Mouse (Mus musculus) neural tube, embryonic 14.5 days (tissue): ENCODE data around the gene Ppp1r10. TPM values are rescaled to one million over a fixed set of nuclear protein-coding genes. Genes with fewer than 3 reads are reported as not detected.

Experiments used
- ATAC-seq: fragments of 200-750 bp; cut with Nextera tagmentation; 2 replicates; pipeline ENCODE4 v1.8.0; 2017; ENCODE audit warnings: low read depth, mild to moderate bottlenecking, moderate TSS enrichment, moderate library complexity
- H3K27ac ChIP-seq: fragments of 300-500 bp; sonication (generic); 2 replicates; pipeline ENCODE4 v1.5.1; 2014; ENCODE audit warnings: low read depth, mild to moderate bottlenecking, control low read depth, low read length, moderate library complexity, mixed read lengths
- H3K27me3 ChIP-seq: fragments of 300-500 bp; sonication (generic); 2 replicates; pipeline ENCODE4 v1.6.1; 2014; ENCODE audit warnings: low read length; ENCODE audit not compliant: control insufficient read depth, insufficient read depth
- H3K36me3 ChIP-seq: fragments of 300-500 bp; sonication (generic); 2 replicates; pipeline ENCODE4 v1.6.1; 2014; ENCODE audit warnings: low read length, mixed read lengths; ENCODE audit not compliant: control insufficient read depth, insufficient read depth
- H3K4me1 ChIP-seq: fragments of 300-500 bp; sonication (generic); 2 replicates; pipeline ENCODE4 v1.6.1; 2014; ENCODE audit warnings: low read length; ENCODE audit not compliant: control insufficient read depth, insufficient read depth
- H3K4me2 ChIP-seq: fragments of 300-500 bp; sonication (generic); 2 replicates; pipeline ENCODE4 v1.6.1; 2014; ENCODE audit warnings: mild to moderate bottlenecking, low read depth, low read length, control low read depth
- H3K4me3 ChIP-seq: fragments of 300-500 bp; sonication (generic); 2 replicates; pipeline ENCODE4 v1.5.1; 2014; ENCODE audit warnings: low read depth, low read length, control low read depth, mixed read lengths
- H3K9ac ChIP-seq: fragments of 300-500 bp; sonication (generic); replicated peaks from 2 replicates; pipeline ENCODE4 v1.6.1; 2014; ENCODE audit warnings: low read depth, mild to moderate bottlenecking, control low read depth, low read length, mixed read lengths
- H3K9me3 ChIP-seq: fragments of 300-500 bp; sonication (generic); 2 replicates; pipeline ENCODE4 v1.6.1; 2016; ENCODE audit warnings: low read length; ENCODE audit not compliant: control insufficient read depth
- WGBS: fragments of 180-500 bp; shearing (Covaris S2); extraction: QIAGEN DNeasy Blood & Tissue Kit; methylation state at CpG from one replicate; pipeline ENCODE4 v1.1.7; 2014; 5-methylcytosine and 5-hydroxymethylcytosine counted together
- microRNA counts: library from miRNA; unstranded; fragments of <30 nt; microRNA quantifications from one replicate; lab custom pipeline; 2016
- microRNA-seq: library from miRNA; unstranded; fragments of <30 nt; microRNA quantifications from one replicate; pipeline ENCODE4, GENCODE M21; 2016
- polyA plus RNA-seq: library from polyadenylated mRNA; unstranded; fragments of >200 nt; fragmentation: Nextera tagmentation; extraction: Ambion mirVana; gene quantifications from 2 replicates; pipeline ENCODE4 v1.2.1, GENCODE M21; 2014

Ppp1r10 gene
- polyA plus RNA-seq, 1 experiment from 2014 or later: 31.9 TPM

- Histone ChIP-seq H3K27me3 (no peaks in the 10 kb centered on the region), H3K9ac (no peak overlapping the region), H3K4me2 (no peak overlapping the region), H3K4me1 (peaks cover 13% of the 10 kb centered on the region), H3K27ac (no peak overlapping the region), H3K36me3 (peaks cover 15% of the 10 kb centered on the region; the same call in 1 of the 2 replicates), H3K4me3 (no peak overlapping the region), H3K9me3 (no peaks in the 10 kb centered on the region)
- 83% methylated on average over 1 of the region's 1 CpGs for WGBS
- ATAC-seq: no peak
Observed at GRCm38 (mm10) chr17:35972131-35972530, 55.9 kb downstream of the Ppp1r10 start.

- Histone ChIP-seq H3K9me3 (no peaks in the 10 kb centered on the region), H3K4me1 (peaks cover 15% of the 10 kb centered on the region; the same call in 1 of the 2 replicates), H3K27ac (peak overlapping the region; percentile 91), H3K9ac (peak overlapping the region; percentile 82), H3K27me3 (no peaks in the 10 kb centered on the region), H3K36me3 (peaks cover 28% of the 10 kb centered on the region), H3K4me2 (peak overlapping the region; percentile 86), H3K4me3 (peak overlapping the region; percentile 94)
- peak; percentile 90 for ATAC-seq
- WGBS: 0% methylated on average over 40 of the region's 41 CpGs
Observed at GRCm38 (mm10) chr17:35978811-35979400, 62.7 kb downstream of the Ppp1r10 start.

- under 1% methylated on average over 69 of the region's 109 CpGs for WGBS
- Histone ChIP-seq H3K4me3 (peak within 1 kb of the TSS; percentile 94), H3K27me3 (no peaks in the 10 kb centered on the region), H3K9ac (peak within 1 kb of the TSS; percentile 82), H3K9me3 (no peaks in the 10 kb centered on the region), H3K4me2 (peak within 1 kb of the TSS; percentile 86), H3K36me3 (peaks cover 24% of the 10 kb centered on the region), H3K27ac (peak within 1 kb of the TSS; percentile 91), H3K4me1 (peaks cover 15% of the 10 kb centered on the region; the same call in 1 of the 2 replicates)
- peak; percentile 80 for ATAC-seq
Observed at GRCm38 (mm10) chr17:35979401-35980362, 63.4 kb downstream of the Ppp1r10 start, which contains the start of the genes Gnl1 and Prr3. TSS of gene Gnl1 (plus strand) at chr17:35979851. TSS of gene Prr3 (minus strand) at chr17:35980236.

GRCm38 (mm10) chr17:35980363-35980754 lies 64.1 kb downstream of the Ppp1r10 start:
- H3K9me3 ChIP-seq: no peaks in the 10 kb centered on the region
- peak overlapping the region; percentile 86 for H3K4me2 ChIP-seq
- WGBS: under 1% methylated on average over 25 of the region's 29 CpGs
- H3K4me3 ChIP-seq: peak overlapping the region; percentile 94
- H3K27me3 ChIP-seq: no peaks in the 10 kb centered on the region
- H3K9ac ChIP-seq: peak overlapping the region; percentile 82
- H3K4me1 ChIP-seq: peaks cover 15% of the 10 kb centered on the region; the same call in 1 of the 2 replicates
- H3K36me3 ChIP-seq: peaks cover 24% of the 10 kb centered on the region
- ATAC-seq: peak; percentile 29
- H3K27ac ChIP-seq: peak overlapping the region; percentile 91

- 85% methylated on average over 9 of the region's 9 CpGs for WGBS
- Histone ChIP-seq H3K4me2 (no peak overlapping the region), H3K4me3 (no peak overlapping the region), H3K9ac (0 out of 2 replicates have a peak overlapping the region, but pooled peaks have one; percentile 82), H3K36me3 (peaks cover 27% of the 10 kb centered on the region), H3K9me3 (no peaks in the 10 kb centered on the region), H3K27me3 (no peaks in the 10 kb centered on the region), H3K4me1 (peaks cover 15% of the 10 kb centered on the region; the same call in 1 of the 2 replicates), H3K27ac (no peak overlapping the region)
- ATAC-seq: no peak
Observed at GRCm38 (mm10) chr17:35981776-35982175, 65.5 kb downstream of the Ppp1r10 start.

MicroRNAs encoded within 50 kb of the gene (microRNA counts, 519-probe panel; counts per million panel counts)
- microRNA mmu-miR-1894-3p (lab: Ali Mortazavi, UCI) (not detected), microRNA mmu-miR-1894-5p (lab: Ali Mortazavi, UCI) (not detected), microRNA mmu-miR-877 (lab: Ali Mortazavi, UCI) (not detected)

Small RNA genes lying within 50 kb of the gene (microRNA-seq; reads per million reads assigned to microRNA genes)
- not detected for gene Gm28033
- not detected for gene Mir1894
- 83.4 reads per million, percentile 44 among the genes with 10 or more reads in this experiment for gene Mir877

Other genes with a start within 250 kb of the Ppp1r10 start
- gene Vars2, start 248.8 kb upstream of the Ppp1r10 start, polyA plus RNA-seq: 10.7 and 11.7 TPM in 2 replicates
- 20.7 and 21.0 TPM in 2 replicates for gene Gtf2h4, start 242.7 kb upstream of the Ppp1r10 start, polyA plus RNA-seq
- gene Ddr1, start 211.8 kb upstream of the Ppp1r10 start, polyA plus RNA-seq: 48.6 and 65.6 TPM in 2 replicates
- 4.2 and 6.9 TPM in 2 replicates for gene Ier3, start 94.8 kb upstream of the Ppp1r10 start, polyA plus RNA-seq
- 100 and 121 TPM in 2 replicates for gene Flot1, start 93.2 kb upstream of the Ppp1r10 start, polyA plus RNA-seq
- gene Tubb5, start 78.1 kb upstream of the Ppp1r10 start, polyA plus RNA-seq: 1,611 and 1,626 TPM in 2 replicates
- gene Mdc1, start 74.9 kb upstream of the Ppp1r10 start, polyA plus RNA-seq: 6.0 and 8.5 TPM in 2 replicates
- gene Nrm, start 55.1 kb upstream of the Ppp1r10 start, polyA plus RNA-seq: 15.7 and 16.9 TPM in 2 replicates
- 18.0 and 27.3 TPM in 2 replicates for gene Ppp1r18, start 50.8 kb upstream of the Ppp1r10 start, polyA plus RNA-seq
- gene Dhx16, start 36.6 kb upstream of the Ppp1r10 start, polyA plus RNA-seq: 22.4 and 37.5 TPM in 2 replicates
- 57.9 and 74.2 TPM in 2 replicates for gene 2310061I04Rik, start 19.0 kb upstream of the Ppp1r10 start, polyA plus RNA-seq
- 448 and 481 TPM in 2 replicates for gene Atat1, start 6.4 kb upstream of the Ppp1r10 start, polyA plus RNA-seq
- 65.3 and 66.2 TPM in 2 replicates for gene Mrps18b, start within 50 bp of the Ppp1r10 start, polyA plus RNA-seq
- gene Abcf1, start 53.3 kb downstream of the Ppp1r10 start, polyA plus RNA-seq: 71.1 and 81.1 TPM in 2 replicates
- 45.9 and 50.3 TPM in 2 replicates for gene Gnl1, start 63.4 kb downstream of the Ppp1r10 start, polyA plus RNA-seq
- gene Prr3, start 63.8 kb downstream of the Ppp1r10 start, polyA plus RNA-seq: 65.3 and 78.2 TPM in 2 replicates
- 11.0 and 12.7 TPM in 2 replicates for gene H2-T24, start 104.1 kb downstream of the Ppp1r10 start, polyA plus RNA-seq
- 2.6 and 3.8 TPM in 2 replicates for gene H2-T23, start 116.4 kb downstream of the Ppp1r10 start, polyA plus RNA-seq
- 5.9 and 8.9 TPM in 2 replicates for gene H2-T22, start 126.3 kb downstream of the Ppp1r10 start, polyA plus RNA-seq
- gene Gm6034, start 126.5 kb downstream of the Ppp1r10 start, polyA plus RNA-seq: not detected in 2 replicates
- not detected in 2 replicates for gene Gm11127, start 141.9 kb downstream of the Ppp1r10 start, polyA plus RNA-seq
- gene Gm19684, start 205.2 kb downstream of the Ppp1r10 start, polyA plus RNA-seq: not detected in 2 replicates
- not detected in 2 replicates for gene Gm7030, start 213.0 kb downstream of the Ppp1r10 start, polyA plus RNA-seq